Comparison of ENCODE assay signal across 8 mouse cellular contexts in the genomic region with DNA sequence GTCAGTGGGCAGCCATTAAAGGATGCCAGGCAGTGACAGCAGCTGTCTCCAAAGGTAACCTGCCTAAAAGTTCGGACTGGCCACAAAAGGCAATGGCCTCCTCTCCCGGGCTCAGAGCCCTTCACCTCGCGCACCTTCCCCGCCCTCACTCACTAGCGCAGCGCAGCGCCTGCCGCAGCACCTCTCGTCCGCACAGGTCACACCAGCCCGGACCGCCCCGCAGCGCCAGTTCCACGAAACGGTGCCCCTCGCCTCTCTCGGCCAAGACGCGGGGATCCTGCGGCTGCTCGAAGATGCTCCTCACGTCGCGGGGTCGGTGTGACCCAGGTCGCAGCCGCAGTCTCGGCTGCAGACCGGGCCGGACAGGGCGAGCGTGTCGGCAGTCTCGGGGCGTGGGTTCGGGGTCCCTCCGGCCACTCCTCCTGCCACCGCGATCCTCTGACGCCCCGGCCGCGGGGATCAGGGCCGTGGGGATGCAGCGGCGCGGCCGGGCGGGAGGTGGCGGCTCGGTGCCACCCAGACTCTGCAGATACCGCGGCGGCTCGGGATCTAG. TPM values are rescaled to one million over a fixed set of nuclear protein-coding genes. Genes with fewer than 3 reads are reported as not detected.
DNase-seq lines count a peak whose midpoint lies in the region; ATAC-seq and TF ChIP-seq lines count a peak whose summit lies in the region.

No protein-coding gene starts in this region.

- H3K4me3 ChIP-seq in erythroblast, embryonic 14.5 days (replicated peaks), result peak overlapping the region; percentile 54
- H3K4me3 ChIP-seq in spleen, adult 2 months (ENCODE audit: extremely low read depth, insufficient read depth, insufficient read length), result peak overlapping the region; percentile 76
- peak overlapping the region; percentile 68 for H3K4me3 ChIP-seq in forebrain, embryonic 12.5 days (replicated peaks)
- peak overlapping the region; percentile 63 for H3K4me3 ChIP-seq in limb, embryonic 15.5 days

- H3K27me3 ChIP-seq in erythroblast, embryonic 14.5 days (ENCODE audit: control insufficient read depth), result peaks cover 63% of the 10 kb centered on the region
- H3K27me3 ChIP-seq in spleen, adult 2 months (ENCODE audit: control insufficient read depth, insufficient read depth, low read length), result peaks cover 10% of the 10 kb centered on the region
- H3K27me3 ChIP-seq in forebrain, embryonic 12.5 days, result peaks cover 64% of the 10 kb centered on the region
- peaks cover 70% of the 10 kb centered on the region for H3K27me3 ChIP-seq in limb, embryonic 15.5 days

- ATAC-seq in erythroblast, adult 5-6 weeks (replicated peaks; ENCODE audit: low FRiP score, poor library complexity, severe bottlenecking), result no peak
- peak; percentile 28 for ATAC-seq in forebrain, embryonic 12.5 days (ENCODE audit: low FRiP score)
- peak; percentile 23; the same call in 1 of the 2 replicates for ATAC-seq in limb, embryonic 15.5 days (ENCODE audit: insufficient number of reproducible peaks, low FRiP score, low TSS enrichment, low read depth)

- H3K9ac ChIP-seq in forebrain, embryonic 12.5 days, result peak overlapping the region; percentile 65
- H3K9ac ChIP-seq in limb, embryonic 15.5 days, result peak overlapping the region; percentile 50

- TF ChIP-seq CTCF in spleen, adult 2 months (IDR thresholded peaks at IDR 0.05; ENCODE audit: extremely low read depth, insufficient read depth, insufficient read length, insufficient replicate concordance), result no peak

- H3K36me3 ChIP-seq in erythroblast, embryonic 14.5 days (ENCODE audit: control insufficient read depth), result no peaks in the 10 kb centered on the region
- H3K36me3 ChIP-seq in spleen, adult 2 months (ENCODE audit: control insufficient read depth, insufficient read depth, low read length), result no peaks in the 10 kb centered on the region
- H3K36me3 ChIP-seq in forebrain, embryonic 12.5 days (replicated peaks), result no peaks in the 10 kb centered on the region
- H3K36me3 ChIP-seq in limb, embryonic 15.5 days, result no peaks in the 10 kb centered on the region

- peaks cover 13% of the 10 kb centered on the region for H3K4me1 ChIP-seq in erythroblast, embryonic 14.5 days (ENCODE audit: control insufficient read depth)
- peaks cover 12% of the 10 kb centered on the region for H3K4me1 ChIP-seq in spleen, adult 2 months (ENCODE audit: control insufficient read depth, insufficient read depth, insufficient read length)
- H3K4me1 ChIP-seq in forebrain, embryonic 12.5 days, result peaks cover 27% of the 10 kb centered on the region
- H3K4me1 ChIP-seq in limb, embryonic 15.5 days, result peaks cover 34% of the 10 kb centered on the region

- TF ChIP-seq POLR2A in spleen, adult 2 months (IDR thresholded peaks at IDR 0.05; ENCODE audit: low read depth, low read length), result no peak

- peaks cover 3% of the 10 kb centered on the region; the same call in 1 of the 2 replicates for H3K9me3 ChIP-seq in erythroblast, embryonic 14.5 days (ENCODE audit: control insufficient read depth, low read length)
- H3K9me3 ChIP-seq in forebrain, embryonic 12.5 days, result no peaks in the 10 kb centered on the region
- no peaks in the 10 kb centered on the region for H3K9me3 ChIP-seq in limb, embryonic 15.5 days

- DNase-seq in spleen, adult 2 months (ENCODE audit: low read depth in 1 of 2, low spot score in 2 of 2), result no peak
- DNase-seq in spleen, postnatal 36 days (ENCODE audit: low spot score in 2 of 2), result no peak
- DNase-seq in right cerebral cortex, postnatal 14 days, result peak; percentile 19
- no peak for DNase-seq in MN1 (ENCODE audit: low spot score)

- no peak overlapping the region for H3K27ac ChIP-seq in spleen, adult 2 months (ENCODE audit: insufficient read depth, low read length)
- no peak overlapping the region for H3K27ac ChIP-seq in forebrain, embryonic 12.5 days
- H3K27ac ChIP-seq in limb, embryonic 15.5 days, result no peak overlapping the region

- peak overlapping the region; percentile 90 for H3K4me2 ChIP-seq in forebrain, embryonic 12.5 days
- peak overlapping the region; percentile 99 for H3K4me2 ChIP-seq in limb, embryonic 15.5 days

- 4% methylated on average over 56 of the region's 57 CpGs for WGBS in spleen, adult 2 months
- under 1% methylated on average over 57 of the region's 57 CpGs for WGBS in forebrain, embryonic 12.5 days
- WGBS in limb, embryonic 15.5 days, result 1% methylated on average over 57 of the region's 57 CpGs

RNA-seq across cellular contexts. Expression of a gene that starts 0.4 kb away (rescaled TPM):
- polyA plus RNA-seq in erythroblast, embryonic 14.5 days (2012), result 0.05 TPM in 1 of 2 replicates, not detected in the other
- total RNA-seq in erythroblast, adult 5-6 weeks (2015; ENCODE audit: low replicate concordance), result 18.8 and 30.7 TPM in 2 replicates
- 11.7 and 15.2 TPM in 2 replicates for total RNA-seq in erythroblast, adult 5-6 weeks (2017; ENCODE audit: low replicate concordance)
- 37.3 and 40.4 TPM in 2 replicates for polyA plus RNA-seq in spleen, adult 2 months (2012; rRNA removed)
- 0.98 and 1.1 TPM in 2 replicates for polyA plus RNA-seq in forebrain, embryonic 12.5 days (2016; fragmentation: Nextera tagmentation; extraction: Ambion mirVana)
- polyA plus RNA-seq in limb, embryonic 15.5 days (2015; fragmentation: Nextera tagmentation; extraction: Ambion mirVana), result 6.1 and 6.3 TPM in 2 replicates

RNA-seq across cellular contexts. Expression of a gene that starts 34.8 kb away (rescaled TPM):
- polyA plus RNA-seq in erythroblast, embryonic 14.5 days (2012), result 0.12 TPM in 1 of 2 replicates, not detected in the other
- 6.3 and 6.5 TPM in 2 replicates for total RNA-seq in erythroblast, adult 5-6 weeks (2015; ENCODE audit: low replicate concordance)
- total RNA-seq in erythroblast, adult 5-6 weeks (2017; ENCODE audit: low replicate concordance), result 5.2 and 7.0 TPM in 2 replicates
- 42.8 and 51.0 TPM in 2 replicates for polyA plus RNA-seq in spleen, adult 2 months (2012; rRNA removed)
- polyA plus RNA-seq in forebrain, embryonic 12.5 days (2016; fragmentation: Nextera tagmentation; extraction: Ambion mirVana), result 0.72 and 0.88 TPM in 2 replicates
- 7.1 and 7.3 TPM in 2 replicates for polyA plus RNA-seq in limb, embryonic 15.5 days (2015; fragmentation: Nextera tagmentation; extraction: Ambion mirVana)
